Mouse (Mus musculus) kidney, adult 11 months (tissue): Measurements from ENCODE around the gene Ryr3.

Source experiments
- DNase-seq: peaks from one replicate; pipeline ENCODE4 v3.0.0; 2022

Gene Ryr3

GRCm38 (mm10) chr2:112765046-112765445, 451.9 kb downstream of the Ryr3 start:
- DNase-seq, result peak; percentile 12

GRCm38 (mm10) chr2:112764274-112764673, 452.6 kb downstream of the Ryr3 start:
- no peak for DNase-seq

GRCm38 (mm10) chr2:112762006-112762405, 454.9 kb downstream of the Ryr3 start:
- no peak for DNase-seq

GRCm38 (mm10) chr2:112761196-112761913, 455.5 kb downstream of the Ryr3 start:
- peak; percentile 6 for DNase-seq

- DNase-seq, result no peak
Measured at GRCm38 (mm10) chr2:112760692-112761091, 456.2 kb downstream of the Ryr3 start.

- no peak for DNase-seq
Measured at GRCm38 (mm10) chr2:112759678-112760077, 457.2 kb downstream of the Ryr3 start.

- DNase-seq, result no peak
Measured at GRCm38 (mm10) chr2:112758732-112759131, 458.2 kb downstream of the Ryr3 start.

- no peak for DNase-seq
Measured at GRCm38 (mm10) chr2:112753316-112753715, 463.6 kb downstream of the Ryr3 start.

GRCm38 (mm10) chr2:112751416-112751815, 465.5 kb downstream of the Ryr3 start:
- DNase-seq, result no peak

GRCm38 (mm10) chr2:112748532-112748931, 468.4 kb downstream of the Ryr3 start:
- DNase-seq, result no peak

GRCm38 (mm10) chr2:112732942-112733341, 484.0 kb downstream of the Ryr3 start:
- DNase-seq, result no peak

- no peak for DNase-seq
Measured at GRCm38 (mm10) chr2:112727842-112728241, 489.1 kb downstream of the Ryr3 start.

GRCm38 (mm10) chr2:112721217-112721616, 495.7 kb downstream of the Ryr3 start:
- DNase-seq, result no peak

- DNase-seq, result no peak
Measured at GRCm38 (mm10) chr2:112720715-112721114, 496.2 kb downstream of the Ryr3 start.

- no peak for DNase-seq
Measured at GRCm38 (mm10) chr2:112714648-112715047, 502.2 kb downstream of the Ryr3 start.

GRCm38 (mm10) chr2:112681817-112682216, 535.1 kb downstream of the Ryr3 start:
- DNase-seq, result no peak

GRCm38 (mm10) chr2:112677246-112677645, 539.6 kb downstream of the Ryr3 start:
- DNase-seq, result no peak

- DNase-seq, result no peak
Measured at GRCm38 (mm10) chr2:112676721-112677120, 540.2 kb downstream of the Ryr3 start.

GRCm38 (mm10) chr2:112676175-112676574, 540.7 kb downstream of the Ryr3 start:
- DNase-seq, result no peak

GRCm38 (mm10) chr2:112669461-112669860, 547.4 kb downstream of the Ryr3 start:
- no peak for DNase-seq

GRCm38 (mm10) chr2:112656131-112656530, 560.8 kb downstream of the Ryr3 start:
- no peak for DNase-seq

- DNase-seq, result no peak
Measured at GRCm38 (mm10) chr2:112653836-112654235, 563.1 kb downstream of the Ryr3 start.

GRCm38 (mm10) chr2:112637206-112637605, 579.7 kb downstream of the Ryr3 start:
- DNase-seq, result no peak

- DNase-seq, result no peak
Measured at GRCm38 (mm10) chr2:112632536-112632935, 584.4 kb downstream of the Ryr3 start.

- no peak for DNase-seq
Measured at GRCm38 (mm10) chr2:112630669-112631068, 586.2 kb downstream of the Ryr3 start.
